Mouse (Mus musculus) G1E (cell line): Measurements from ENCODE around the gene Dpp3. TPM values are rescaled to one million over a fixed set of nuclear protein-coding genes. Genes with fewer than 3 reads are reported as not detected.
"Not testable (repeated sequence)": the region's sequence is repeated elsewhere in the genome, so short reads cannot be mapped to it uniquely, and the experiment has no call there.

ENCODE experiments used
- ATAC-seq: 2 replicates; pipeline ENCODE4 v1.8.0; 2016; ENCODE audit warnings: mild to moderate bottlenecking; ENCODE audit not compliant: insufficient number of reproducible peaks, poor library complexity, low FRiP score, severe bottlenecking; ENCODE audit errors: extremely low read depth
- DNase-seq: peaks from one replicate; pipeline ENCODE4 v3.0.0; 2012; ENCODE audit warnings: low spot score
- H3K27me3 ChIP-seq: 2 replicates; pipeline ENCODE4 v1.6.1; 2012; ENCODE audit warnings: mild to moderate bottlenecking, low read length, inconsistent platforms; ENCODE audit not compliant: insufficient read depth
- H3K36me3 ChIP-seq: replicated peaks from 2 replicates; pipeline ENCODE3; 2012; ENCODE audit warnings: mild to moderate bottlenecking, inconsistent platforms
- H3K4me1 ChIP-seq: 2 replicates; pipeline ENCODE4 v1.6.1; 2012; ENCODE audit warnings: low read depth, low read length, inconsistent platforms, mixed read lengths; ENCODE audit not compliant: insufficient read depth
- H3K4me3 ChIP-seq: 2 replicates; pipeline ENCODE4 v1.5.1; 2012; ENCODE audit warnings: low read depth, mild to moderate bottlenecking, inconsistent platforms, low read length, moderate library complexity, mixed read lengths
- H3K9me3 ChIP-seq: replicated peaks from 2 replicates; pipeline ENCODE4 v1.6.1; 2012; ENCODE audit warnings: inconsistent platforms
- CTCF ChIP-seq: IDR thresholded peaks from 2 replicates; pipeline ENCODE4 v1.5.1; 2012; ENCODE audit warnings: low read depth, low read length, inconsistent platforms, mixed read lengths
- GATA1 ChIP-seq: IDR thresholded peaks from 2 replicates; pipeline ENCODE4 v1.6.1; 2012; ENCODE audit warnings: borderline replicate concordance, low read length, inconsistent platforms, mixed read lengths
- GATA2 ChIP-seq: IDR thresholded peaks from 2 replicates; pipeline ENCODE4 v1.6.1; 2012; ENCODE audit warnings: low read depth, low read length, inconsistent platforms, borderline replicate concordance
- POLR2AphosphoS5 ChIP-seq: IDR thresholded peaks from 2 replicates; pipeline ENCODE4 v1.6.1; 2012; ENCODE audit warnings: low read depth, low read length, inconsistent platforms; ENCODE audit not compliant: insufficient replicate concordance
- TAL1 ChIP-seq: conservative IDR thresholded peaks from 2 replicates; pipeline ENCODE4 v1.6.1; 2012; ENCODE audit warnings: low read depth, low read length, inconsistent platforms, mixed read lengths
- polyA plus RNA-seq: library from polyadenylated mRNA; stranded (reverse); fragments of >175 nt; gene quantifications from 2 replicates; pipeline ENCODE4 v1.2.3, GENCODE M21; 2012
- total RNA-seq, 2 experiments: library from RNA; stranded (forward) in 1 of 2; stranded (reverse) in 1 of 2; fragments of 200-1000 nt in 1 of 2; fragments of >200 nt in 1 of 2; fragmentation: Nextera tagmentation in 1 of 2; gene quantifications; 2 replicates each; pipeline ENCODE4 v1.2.3; 2014 to 2017

The Dpp3 gene
- total and polyA plus RNA-seq, 3 experiments: 41.5 to 88.2 (median 47.3) TPM

DNA sequence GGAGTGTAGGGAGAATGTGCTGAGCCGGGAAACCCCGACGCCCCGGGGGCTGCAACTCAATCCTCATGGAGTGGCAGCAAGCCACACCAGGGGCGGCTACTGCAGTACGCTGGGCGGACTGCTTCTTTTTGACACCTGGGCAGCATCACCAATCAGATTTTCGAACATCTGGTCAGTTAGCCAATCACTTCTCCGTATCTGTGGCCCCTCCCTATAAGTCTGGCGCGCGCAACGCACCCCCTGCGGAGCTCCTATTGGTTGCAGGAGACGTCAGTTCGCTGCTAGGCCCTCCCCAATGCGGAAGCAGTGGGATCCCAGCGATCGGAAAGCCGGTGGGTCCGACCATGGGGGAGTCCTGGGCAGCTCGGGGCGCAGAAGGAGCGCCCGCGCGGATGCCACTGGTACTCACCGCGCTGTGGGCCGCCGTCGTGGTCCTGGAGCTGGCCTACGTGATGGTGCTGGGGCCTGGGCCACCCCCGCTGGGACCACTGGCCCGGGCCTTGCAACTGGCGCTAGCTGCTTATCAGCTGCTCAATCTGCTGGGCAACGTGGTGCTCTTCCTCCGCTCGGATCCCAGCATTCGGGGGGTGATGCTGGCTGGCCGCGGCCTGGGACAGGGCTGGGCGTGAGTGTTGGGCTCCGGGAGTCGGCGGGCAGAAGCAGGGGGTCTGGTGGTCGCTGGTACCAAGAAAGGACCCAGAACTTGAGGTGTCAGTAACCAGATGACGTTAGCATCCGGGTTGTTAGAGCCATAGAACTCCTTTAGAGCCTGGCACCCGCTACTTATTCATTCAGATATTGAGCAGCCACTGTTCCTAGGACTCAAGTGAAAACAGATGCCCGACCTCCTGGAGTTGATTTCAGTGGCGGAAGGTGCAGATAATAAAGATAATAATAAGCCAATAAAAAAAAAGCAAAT lies 49.4 kb downstream of the Dpp3 start, which contains the start of gene Zdhhc24:
Zdhhc24 (plus strand) TSS at position 264 of the 919 bp plus-strand sequence.
- Histone ChIP-seq H3K9me3 (no peaks in the 10 kb centered on the region), H3K4me3 (peak within 1 kb of the TSS; percentile 98), H3K27me3 (peaks cover 22% of the 10 kb centered on the region), H3K4me1 (peaks cover 39% of the 10 kb centered on the region), H3K36me3 (peaks cover 40% of the 10 kb centered on the region)
- ATAC-seq (peak; percentile 100), DNase-seq (peak; percentile 99)
- TF ChIP-seq CTCF: no peak
- peak; percentile 100 for TF ChIP-seq GATA2

DNA sequence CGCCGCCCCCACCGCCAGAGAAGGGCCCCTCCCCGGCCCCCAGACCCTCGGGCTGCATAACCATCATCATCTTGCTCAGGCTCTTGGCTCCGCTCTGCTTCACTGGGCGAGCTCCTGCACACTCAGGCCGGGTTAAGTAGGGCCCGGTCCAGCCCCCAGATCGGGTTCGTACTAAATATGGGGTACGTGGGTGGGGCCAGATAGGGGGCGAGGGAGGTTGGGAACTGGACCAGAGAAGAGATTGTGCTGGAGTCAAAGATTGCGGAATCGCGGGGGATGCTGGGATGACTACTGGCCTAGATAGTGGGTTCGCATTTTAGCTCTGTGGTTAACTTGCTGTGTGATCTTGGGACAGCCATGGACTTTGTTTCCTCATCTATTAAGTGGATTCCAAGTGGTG lies 50.3 kb downstream of the Dpp3 start, which contains the start of gene Actn3:
Actn3 (minus strand) TSS at position 125 of the 400 bp plus-strand sequence.
- Histone ChIP-seq H3K9me3 (no peaks in the 10 kb centered on the region), H3K27me3 (peaks cover 28% of the 10 kb centered on the region), H3K36me3 (peaks cover 31% of the 10 kb centered on the region), H3K4me3 (peak within 1 kb of the TSS; percentile 98), H3K4me1 (peaks cover 37% of the 10 kb centered on the region)
- TF ChIP-seq GATA2 (no peak), CTCF (no peak), POLR2AphosphoS5 (no peak), GATA1 (no peak), TAL1 (no peak)
- DNase-seq: no peak
- ATAC-seq: no peak

DNA sequence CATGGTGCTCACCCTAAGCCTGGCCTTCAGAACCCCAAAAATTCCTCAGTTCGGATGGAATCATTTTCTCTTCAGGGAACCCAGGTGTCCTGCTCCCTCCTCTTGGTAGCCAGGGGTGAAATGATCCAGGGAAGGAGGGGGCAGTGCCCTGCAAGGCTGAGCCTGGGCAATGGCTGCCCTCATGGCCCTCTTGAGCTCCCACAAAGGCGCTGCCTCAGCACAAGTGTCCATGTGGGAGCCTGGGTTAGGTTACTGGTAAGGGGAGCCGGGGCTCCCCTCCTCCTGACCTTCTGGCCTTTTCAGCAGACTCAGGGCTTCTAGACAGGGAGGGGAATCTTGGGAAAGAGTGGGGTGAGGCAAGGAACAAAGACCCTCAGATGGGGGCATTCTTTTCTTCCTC lies 51.3 kb downstream of the Dpp3 start:
- Histone ChIP-seq H3K9me3 (no peaks in the 10 kb centered on the region), H3K4me1 (peaks cover 37% of the 10 kb centered on the region), H3K36me3 (peaks cover 21% of the 10 kb centered on the region), H3K27me3 (peaks cover 32% of the 10 kb centered on the region), H3K4me3 (no peak overlapping the region)
- DNase-seq (no peak), ATAC-seq (no peak)
- no peak for TF ChIP-seq POLR2AphosphoS5
- TF ChIP-seq CTCF: no peak
- TF ChIP-seq GATA1: no peak
- no peak for TF ChIP-seq GATA2
- no peak for TF ChIP-seq TAL1

DNA sequence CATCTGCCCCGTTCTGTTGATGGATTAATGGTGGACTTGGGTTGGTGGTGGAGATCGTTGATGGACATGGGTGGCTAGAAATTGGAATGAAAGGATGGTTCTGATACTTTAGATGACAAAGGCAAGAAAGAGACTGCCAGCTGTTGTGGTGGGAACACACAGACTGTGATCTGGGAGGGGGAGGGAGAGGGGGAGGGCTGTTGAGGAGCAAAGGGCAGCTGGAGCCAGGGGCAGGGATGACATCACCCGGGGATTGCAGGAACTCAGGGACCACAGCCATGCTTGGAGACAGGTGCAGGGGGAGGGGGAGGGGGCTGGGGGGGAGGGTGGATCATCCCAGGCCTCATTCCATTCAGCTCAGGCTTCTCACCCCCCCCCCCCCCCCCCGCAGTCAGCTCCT lies 51.8 kb downstream of the Dpp3 start:
- H3K4me1 ChIP-seq: peaks cover 33% of the 10 kb centered on the region
- DNase-seq: no peak
- peaks cover 16% of the 10 kb centered on the region for H3K36me3 ChIP-seq
- no peaks in the 10 kb centered on the region for H3K9me3 ChIP-seq
- H3K4me3 ChIP-seq: no peak overlapping the region
- TF ChIP-seq GATA1 (no peak), GATA2 (no peak), TAL1 (no peak), CTCF (no peak), POLR2AphosphoS5 (no peak)
- H3K27me3 ChIP-seq: peaks cover 36% of the 10 kb centered on the region
- ATAC-seq: no peak

DNA sequence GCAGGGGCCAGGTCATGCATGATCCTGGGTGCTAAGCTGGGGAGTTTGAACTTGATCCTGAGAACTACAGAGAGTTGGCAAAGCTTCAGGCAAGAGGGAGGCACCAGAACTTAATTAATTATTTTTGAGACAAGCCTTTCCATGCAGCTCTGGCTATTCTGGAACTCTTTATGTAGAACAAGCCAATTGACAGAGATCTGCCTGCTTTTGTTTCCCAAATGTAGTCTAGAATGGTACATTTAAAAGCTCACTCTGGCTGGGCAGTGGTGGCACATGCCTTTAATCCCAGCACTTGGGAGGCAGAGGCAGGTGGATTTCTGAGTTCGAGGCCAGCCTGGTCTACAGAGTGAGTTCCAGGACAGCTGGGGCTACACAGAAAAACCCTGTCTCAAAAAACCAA lies 53.5 kb downstream of the Dpp3 start:
- H3K9me3 ChIP-seq, DNase-seq, H3K36me3 ChIP-seq, ATAC-seq, H3K4me3 ChIP-seq: not testable (repeated sequence)
- Histone ChIP-seq H3K27me3 (peaks cover 41% of the 10 kb centered on the region), H3K4me1 (peaks cover 18% of the 10 kb centered on the region)

DNA sequence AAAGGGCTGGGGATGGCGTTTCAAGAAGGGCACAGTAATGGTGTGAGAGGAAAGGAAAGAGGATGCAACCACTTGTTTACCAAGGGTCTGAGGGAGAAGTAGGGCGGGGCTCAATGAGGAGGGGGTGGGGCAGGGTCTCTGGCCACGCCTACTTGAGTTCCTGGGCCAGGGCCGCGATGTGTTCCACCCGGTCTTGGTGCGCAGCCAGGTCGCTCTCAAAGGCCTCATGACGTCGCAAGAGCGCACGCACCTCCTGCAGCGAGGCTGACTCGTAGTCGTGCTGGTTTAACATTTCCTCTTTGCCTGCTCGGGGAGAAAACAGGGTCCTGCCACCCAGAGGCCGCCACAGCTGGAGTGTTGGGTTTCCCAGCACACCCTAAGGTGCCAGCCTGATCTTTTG lies 62.9 kb downstream of the Dpp3 start:
- DNase-seq (no peak), ATAC-seq (no peak)
- no peak overlapping the region for H3K4me3 ChIP-seq
- H3K4me1 ChIP-seq: peaks cover 3% of the 10 kb centered on the region
- no peaks in the 10 kb centered on the region for H3K9me3 ChIP-seq
- TF ChIP-seq GATA1: no peak
- no peak for TF ChIP-seq CTCF
- no peak for TF ChIP-seq GATA2
- H3K27me3 ChIP-seq: peaks cover 57% of the 10 kb centered on the region
- no peaks in the 10 kb centered on the region for H3K36me3 ChIP-seq

DNA sequence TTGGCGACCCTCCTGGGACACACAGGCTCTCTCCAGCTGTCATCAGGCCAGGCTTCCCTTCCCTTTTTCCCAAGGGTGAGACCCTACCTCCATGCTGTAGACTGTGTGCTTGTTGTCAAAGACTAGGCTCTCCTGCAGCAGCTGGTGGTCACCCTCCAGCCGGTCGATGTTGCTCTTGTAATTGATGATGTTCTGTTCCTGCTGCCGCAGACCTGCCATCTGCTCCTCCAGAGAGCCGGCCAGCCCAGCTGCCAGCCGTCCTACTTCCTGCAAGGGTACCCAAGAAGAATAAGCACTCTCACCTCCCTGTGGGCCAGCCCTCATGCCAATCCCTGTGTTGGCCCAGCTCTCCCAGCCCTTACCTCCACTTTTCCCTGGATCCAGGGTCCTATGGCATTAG lies 65.0 kb downstream of the Dpp3 start:
- Histone ChIP-seq H3K36me3 (no peaks in the 10 kb centered on the region), H3K4me1 (peaks cover 7% of the 10 kb centered on the region), H3K9me3 (no peaks in the 10 kb centered on the region), H3K4me3 (no peak overlapping the region), H3K27me3 (peaks cover 63% of the 10 kb centered on the region)
- no peak for TF ChIP-seq GATA1
- TF ChIP-seq GATA2: no peak
- no peak for TF ChIP-seq CTCF
- no peak for TF ChIP-seq TAL1
- no peak for TF ChIP-seq POLR2AphosphoS5
- ATAC-seq (no peak), DNase-seq (no peak)
